Mouse (Mus musculus) C2C12 (cell line): ENCODE results near the gene Ankrd50.

Source experiments
- CEBPB ChIP-seq: IDR thresholded peaks from one replicate; pipeline ENCODE4 v1.6.1; 2011; ENCODE audit warnings: low read depth, mild to moderate bottlenecking, control low read depth, moderate library complexity
- CTCF ChIP-seq: IDR thresholded peaks from one replicate; pipeline ENCODE4 v1.5.1; 2011; ENCODE audit not compliant: control insufficient read depth, insufficient read depth, insufficient read length
- MYOD1 ChIP-seq: IDR thresholded peaks from one replicate; pipeline ENCODE4 v1.6.1; 2011; ENCODE audit warnings: low read depth; ENCODE audit not compliant: control insufficient read depth, insufficient read length

- no peak for TF ChIP-seq MYOD1
- TF ChIP-seq CTCF = no peak
- no peak for TF ChIP-seq CEBPB
Measured at GRCm38 (mm10) chr3:38431042-38431441, 53.6 kb downstream of the Ankrd50 start.
